Mouse (Mus musculus) cerebellum, postnatal 14 days (tissue): ENCODE data around the gene Spata20.
A peak's percentile ranks its signal among the peaks of the same experiment; 100 is the strongest.

Experiments used
- DNase-seq, 2 experiments: peaks; one replicate each; pipeline ENCODE4 v3.0.0; 2021; ENCODE audit warnings: mixed read lengths in 2 of 2

Spata20 gene

GRCm38 (mm10) chr11:94451091-94451773 is 34.7 kb downstream of the Spata20 start:
- DNase-seq = peak; percentile 64 to 72

- no peak for DNase-seq
Measured at GRCm38 (mm10) chr11:94449886-94450285, 36.1 kb downstream of the Spata20 start.

GRCm38 (mm10) chr11:94449239-94449638 is 36.7 kb downstream of the Spata20 start:
- no peak for DNase-seq

- DNase-seq = no peak
Measured at GRCm38 (mm10) chr11:94447017-94447416, 39.0 kb downstream of the Spata20 start.

GRCm38 (mm10) chr11:94445300-94445699 is 40.7 kb downstream of the Spata20 start:
- DNase-seq = peak in 1 of 2 experiments; percentile 56

GRCm38 (mm10) chr11:94444829-94445228 is 41.1 kb downstream of the Spata20 start:
- no peak for DNase-seq

- no peak for DNase-seq
Measured at GRCm38 (mm10) chr11:94441752-94442151, 44.2 kb downstream of the Spata20 start.

GRCm38 (mm10) chr11:94441122-94441521 is 44.9 kb downstream of the Spata20 start:
- peak in 1 of 2 experiments; percentile 41 for DNase-seq

- no peak for DNase-seq
Measured at GRCm38 (mm10) chr11:94440421-94440820, 45.6 kb downstream of the Spata20 start.

GRCm38 (mm10) chr11:94429011-94429651 is 56.8 kb downstream of the Spata20 start:
- DNase-seq = no peak
